Mouse (Mus musculus) erythroblast, adult 5-6 weeks (primary cell): ENCODE results near the gene Vmn1r22. TPM values are rescaled to one million over a fixed set of nuclear protein-coding genes. Genes with fewer than 3 reads are reported as not detected.
A peak's percentile ranks its signal among the peaks of the same experiment; 100 is the strongest.
"Not testable (repeated sequence)": the region's sequence is repeated elsewhere in the genome, so short reads cannot be mapped to it uniquely, and the experiment has no call there.

Experiments
- ATAC-seq: replicated peaks from 2 replicates; pipeline ENCODE4 v1.8.0; 2016; ENCODE audit warnings: moderate number of reproducible peaks, mild to moderate bottlenecking, moderate TSS enrichment, inconsistent platforms; ENCODE audit not compliant: poor library complexity, low FRiP score, severe bottlenecking
- total RNA-seq, 2 experiments: library from RNA; stranded (forward) in 1 of 2; stranded (reverse) in 1 of 2; fragments of 150-400 nt in 1 of 2; fragments of 200-764, 138-1000 nt in 1 of 2; gene quantifications; 2 replicates each; pipeline versions ENCODE4 v1.2.3 to v1.2.4; 2015 to 2017; ENCODE audit warnings: low replicate concordance in 2 of 2

The Vmn1r22 gene
- total RNA-seq (2015; ENCODE audit: low replicate concordance): not detected in 2 replicates
- 0.56 TPM in 1 of 2 replicates, not detected in the other for total RNA-seq (2017; ENCODE audit: low replicate concordance)

- ATAC-seq: no peak
These were observed at the start of gene Vmn1r22 for GRCm38 (mm10) chr6:57907928-57908327. TSS of gene Vmn1r22 (minus strand) at chr6:57908028.

- no peak for ATAC-seq
These were observed 18.9 kb upstream of the Vmn1r22 start, which contains the start of gene Vmn1r23 for GRCm38 (mm10) chr6:57926738-57927137. TSS of gene Vmn1r23 (minus strand) at chr6:57926838.

GRCm38 (mm10) chr6:57859043-57860042 lies 48.5 kb downstream of the Vmn1r22 start:
- peak; percentile 98 for ATAC-seq

- ATAC-seq: not testable (repeated sequence)
These were observed 56.7 kb downstream of the Vmn1r22 start for GRCm38 (mm10) chr6:57851177-57851576.

- no peak for ATAC-seq
These were observed 57.5 kb downstream of the Vmn1r22 start, which contains the start of gene Vmn1r21 for GRCm38 (mm10) chr6:57850286-57850685. TSS of gene Vmn1r21 (minus strand) at chr6:57850343.

Other genes starting within 250 kb of the Vmn1r22 start
- gene Pyurf, start 215.9 kb downstream of the Vmn1r22 start, total RNA-seq (2015; ENCODE audit: low replicate concordance): 7.1 and 7.7 TPM in 2 replicates
- gene Pyurf, start 215.9 kb downstream of the Vmn1r22 start, total RNA-seq (2017; ENCODE audit: low replicate concordance): 16.4 and 20.8 TPM in 2 replicates
- 13.1 and 21.7 TPM in 2 replicates for gene Lancl2, start 205.5 kb downstream of the Vmn1r22 start, total RNA-seq (2015; ENCODE audit: low replicate concordance)
- gene Lancl2, start 205.5 kb downstream of the Vmn1r22 start, total RNA-seq (2017; ENCODE audit: low replicate concordance): 26.2 and 45.4 TPM in 2 replicates
- 270 and 296 TPM in 2 replicates for gene Vopp1, start 82.9 kb downstream of the Vmn1r22 start, total RNA-seq (2015; ENCODE audit: low replicate concordance)
- 358 and 528 TPM in 2 replicates for gene Vopp1, start 82.9 kb downstream of the Vmn1r22 start, total RNA-seq (2017; ENCODE audit: low replicate concordance)
- not detected in 2 replicates for gene Vmn1r21, start 57.7 kb downstream of the Vmn1r22 start, total RNA-seq (2015; ENCODE audit: low replicate concordance)
- not detected in 2 replicates for gene Vmn1r21, start 57.7 kb downstream of the Vmn1r22 start, total RNA-seq (2017; ENCODE audit: low replicate concordance)
- not detected in 2 replicates for gene Vmn1r23, start 18.8 kb upstream of the Vmn1r22 start, total RNA-seq (2015; ENCODE audit: low replicate concordance)
- not detected in 2 replicates for gene Vmn1r23, start 18.8 kb upstream of the Vmn1r22 start, total RNA-seq (2017; ENCODE audit: low replicate concordance)
- gene Vmn1r24, start 53.5 kb upstream of the Vmn1r22 start, total RNA-seq (2015; ENCODE audit: low replicate concordance): not detected in 2 replicates
- not detected in 2 replicates for gene Vmn1r24, start 53.5 kb upstream of the Vmn1r22 start, total RNA-seq (2017; ENCODE audit: low replicate concordance)
- not detected in 2 replicates for gene Vmn1r25, start 72.8 kb upstream of the Vmn1r22 start, total RNA-seq (2015; ENCODE audit: low replicate concordance)
- not detected in 2 replicates for gene Vmn1r25, start 72.8 kb upstream of the Vmn1r22 start, total RNA-seq (2017; ENCODE audit: low replicate concordance)
- gene Vmn1r26, start 107.1 kb upstream of the Vmn1r22 start, total RNA-seq (2015; ENCODE audit: low replicate concordance): not detected in 2 replicates
- gene Vmn1r26, start 107.1 kb upstream of the Vmn1r22 start, total RNA-seq (2017; ENCODE audit: low replicate concordance): not detected in 2 replicates